Mouse (Mus musculus): ENCODE measurements around the gene Thap4.
"Not testable (repeated sequence)": the region's sequence is repeated elsewhere in the genome, so short reads cannot be mapped to it uniquely, and the experiment has no call there.

Thap4 gene

GRCm38 (mm10) chr1:93689901-93690496, 64.7 kb downstream of the Thap4 start:
- DNase-seq (ENCODE audit: low spot score), result no peak

- DNase-seq (ENCODE audit: low spot score), result no peak
Observed at GRCm38 (mm10) chr1:93688154-93688553, 66.5 kb downstream of the Thap4 start.

DNA sequence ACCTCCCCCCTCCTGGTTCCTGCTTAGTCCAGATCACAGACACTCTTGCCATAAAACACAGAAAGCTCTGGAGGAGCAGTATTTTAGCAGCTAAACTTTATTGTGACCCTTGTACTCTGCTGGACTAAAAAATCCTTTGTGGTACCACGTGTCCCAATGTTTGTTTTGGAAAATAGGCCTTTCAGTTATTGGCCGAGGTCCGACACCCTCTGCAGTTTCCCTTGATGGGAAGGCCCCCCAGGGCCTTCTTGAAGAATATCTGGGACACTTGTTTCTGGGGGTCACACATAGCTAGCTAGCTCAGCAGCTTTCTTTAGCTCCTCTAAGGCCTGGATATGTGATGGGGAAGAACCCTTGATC, 67.7 kb downstream of the Thap4 start:
- no peak for DNase-seq (ENCODE audit: low spot score)

GRCm38 (mm10) chr1:93686245-93686960, 68.3 kb downstream of the Thap4 start:
- DNase-seq (ENCODE audit: low spot score), result peak; percentile 71

GRCm38 (mm10) chr1:93685401-93686244, 69.0 kb downstream of the Thap4 start, which contains the start of gene Bok:
Bok (plus strand) TSS chr1:93685660.
- DNase-seq (ENCODE audit: low spot score), result peak; percentile 90

DNA sequence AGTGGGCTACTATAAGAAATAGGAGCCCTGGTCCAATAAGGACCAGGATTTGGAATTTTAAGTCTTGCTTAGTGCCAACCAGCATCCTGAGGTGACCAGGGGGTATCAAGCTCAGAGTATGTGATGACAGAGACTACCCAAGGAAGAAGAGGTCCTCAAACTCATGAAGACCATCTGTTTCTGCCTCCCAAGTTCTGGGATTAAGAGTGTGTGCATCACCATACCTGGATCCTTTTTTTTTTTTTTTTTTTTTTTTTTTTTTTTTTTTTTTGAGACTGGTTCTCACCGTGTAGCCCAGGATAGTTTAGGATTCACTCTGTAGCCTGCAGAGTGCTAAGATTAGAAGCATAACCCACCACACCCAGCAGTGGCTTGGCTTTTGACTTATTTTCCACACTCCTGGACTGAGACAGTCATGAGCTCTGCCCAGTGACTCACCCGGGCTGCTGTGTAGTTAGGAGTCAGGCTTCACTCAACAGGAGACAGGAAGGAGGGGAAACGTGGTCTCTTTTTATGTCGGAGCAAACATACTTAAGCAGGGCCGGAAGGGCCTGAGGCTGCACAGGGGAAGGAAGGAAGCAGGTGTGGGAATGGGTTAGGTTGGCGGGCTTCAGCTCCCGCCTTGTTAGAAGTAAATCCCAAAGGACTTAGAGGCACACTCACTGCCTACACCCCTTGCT, 74.6 kb downstream of the Thap4 start:
- DNase-seq (ENCODE audit: low spot score), result no peak

DNA sequence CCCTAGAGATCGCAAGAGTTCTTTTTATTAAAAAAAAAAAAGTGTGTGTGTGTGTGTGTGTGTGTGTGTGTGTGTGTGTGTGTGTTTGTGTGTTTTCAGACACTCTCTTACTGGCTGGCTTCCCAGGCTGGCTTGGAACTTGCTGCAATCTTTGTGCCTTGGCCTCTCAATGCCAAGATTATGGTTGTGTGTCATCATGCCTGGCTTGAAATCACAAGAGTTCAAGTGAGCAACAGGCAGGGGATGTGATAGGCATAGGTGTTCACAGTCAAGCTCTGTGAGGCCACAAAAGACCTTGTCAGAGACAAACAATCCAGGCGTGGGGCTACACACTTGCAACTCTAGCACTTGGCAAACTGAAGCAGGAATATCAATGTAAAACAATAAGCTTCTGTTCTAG, 76.3 kb downstream of the Thap4 start:
- DNase-seq (ENCODE audit: low spot score), result peak; percentile 44

GRCm38 (mm10) chr1:93672682-93673081, 82.0 kb downstream of the Thap4 start:
- DNase-seq (ENCODE audit: low spot score), result no peak

DNA sequence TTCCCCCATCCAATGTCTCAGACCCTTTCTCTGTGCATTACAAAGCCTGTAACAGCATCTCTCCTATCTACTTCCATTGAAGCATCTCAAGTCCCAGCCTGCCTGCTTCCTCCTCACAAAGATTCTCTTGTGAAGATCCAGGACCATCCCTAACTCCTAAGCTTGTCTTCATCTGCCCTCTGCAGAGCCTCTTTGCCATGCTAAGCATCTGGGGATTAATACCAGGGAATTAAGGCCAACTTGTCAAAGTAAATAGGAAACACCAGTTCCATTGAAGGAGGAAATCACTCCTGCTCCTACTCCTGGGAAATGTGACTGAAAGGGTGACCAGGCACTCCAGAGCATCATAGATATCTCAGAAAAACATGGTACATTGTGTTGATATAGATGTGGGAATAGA, 84.7 kb downstream of the Thap4 start:
- DNase-seq (ENCODE audit: low spot score), result no peak

- peak; percentile 82 for DNase-seq (ENCODE audit: low spot score)
Observed at GRCm38 (mm10) chr1:93668791-93669548, 85.7 kb downstream of the Thap4 start.

GRCm38 (mm10) chr1:93667760-93668400, 86.8 kb downstream of the Thap4 start:
- peak; percentile 47 for DNase-seq (ENCODE audit: low spot score)

- DNase-seq (ENCODE audit: low spot score), result not testable (repeated sequence)
Observed at GRCm38 (mm10) chr1:93658559-93658958, 96.1 kb downstream of the Thap4 start, which contains the start of gene Stk25. Stk25 (minus strand) TSS chr1:93658659.

DNA sequence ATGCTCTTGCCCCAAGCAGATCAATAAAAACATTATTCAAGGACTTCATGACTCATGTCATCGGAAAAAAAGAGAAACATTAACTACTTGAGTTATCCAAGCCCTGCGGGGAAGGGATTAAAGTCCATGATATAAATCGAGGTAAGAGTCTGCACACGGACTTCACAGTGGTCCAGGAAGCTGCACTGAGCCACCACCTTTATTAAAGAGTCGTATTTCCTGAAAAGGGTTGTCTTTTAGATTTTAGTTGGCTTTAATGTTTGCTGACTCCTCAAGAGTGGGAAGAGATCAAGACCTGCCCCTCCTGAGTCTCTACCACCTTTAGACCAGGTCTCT, 97.7 kb downstream of the Thap4 start:
- DNase-seq (ENCODE audit: low spot score), result no peak

DNA sequence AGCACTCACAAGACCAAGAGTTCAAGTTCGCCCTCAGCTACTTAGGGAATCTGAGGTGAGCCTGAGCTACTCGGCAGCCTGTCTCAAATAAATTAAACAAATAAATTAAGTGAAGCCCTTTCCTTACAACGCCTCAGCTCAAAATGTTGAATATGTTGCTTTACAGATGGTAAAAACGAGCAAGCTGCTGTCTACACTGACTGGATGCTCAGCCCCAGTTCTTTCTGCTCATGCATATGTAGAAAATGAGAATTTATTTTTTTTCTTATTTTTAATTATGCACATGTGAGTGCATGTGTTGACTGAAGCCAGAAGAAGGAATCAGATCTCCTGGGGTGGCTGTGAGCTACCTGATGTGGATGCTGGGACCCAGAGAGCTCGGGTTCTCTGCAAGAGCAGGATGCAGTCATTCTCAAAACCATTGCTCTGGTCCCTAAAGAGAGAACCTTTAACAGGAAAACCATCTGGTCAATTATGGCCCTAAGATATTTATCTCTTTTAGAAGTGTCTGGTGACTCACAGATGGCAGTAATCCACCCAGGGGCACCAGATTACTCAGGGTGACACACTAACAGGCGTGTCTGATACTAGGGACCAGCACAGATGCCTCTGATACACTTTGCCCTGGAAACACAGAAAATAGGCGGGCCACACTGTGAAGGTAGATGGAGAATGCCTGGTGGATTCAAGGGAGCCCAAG, 98.2 kb downstream of the Thap4 start:
- no peak for DNase-seq (ENCODE audit: low spot score)

DNA sequence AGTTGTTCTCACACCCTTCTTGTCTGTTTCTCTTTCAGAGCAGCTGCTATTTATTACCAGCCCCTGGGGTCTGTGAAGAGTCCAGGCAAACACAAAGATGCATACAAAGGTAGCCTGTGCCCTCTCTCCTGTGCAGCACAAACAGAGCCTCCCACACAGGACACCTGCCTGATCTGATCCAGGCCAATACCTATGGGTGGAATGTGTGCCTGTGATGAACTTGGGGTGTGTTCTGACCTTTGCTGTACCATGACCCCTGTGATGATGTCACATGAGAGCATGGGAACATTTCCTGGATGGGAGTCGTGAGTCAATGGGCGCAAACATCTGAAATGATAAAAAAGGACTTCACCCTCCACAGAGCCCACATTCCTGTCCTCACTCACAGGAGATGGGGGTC, 99.9 kb downstream of the Thap4 start:
- DNase-seq (ENCODE audit: low spot score), result no peak

- DNase-seq (ENCODE audit: low spot score), result no peak
Observed at GRCm38 (mm10) chr1:93654275-93654674, 100.4 kb downstream of the Thap4 start.
